Mouse (Mus musculus): ENCODE data around the gene Tbc1d10a.
A peak's percentile ranks its signal among the peaks of the same experiment; 100 is the strongest.

The Tbc1d10a gene

GRCm38 (mm10) chr11:4217914-4218629 is 31.5 kb downstream of the Tbc1d10a start, which contains the start of gene Castor1:
Gene Castor1, plus strand, starts transcription at chr11:4218225.
- peak; percentile 95 for DNase-seq

GRCm38 (mm10) chr11:4218637-4219036 is 32.0 kb downstream of the Tbc1d10a start:
- DNase-seq = no peak

GRCm38 (mm10) chr11:4219317-4219751 is 32.7 kb downstream of the Tbc1d10a start:
- DNase-seq = peak; percentile 89

- DNase-seq = no peak
Observed at GRCm38 (mm10) chr11:4219908-4220307, 33.3 kb downstream of the Tbc1d10a start.

DNA sequence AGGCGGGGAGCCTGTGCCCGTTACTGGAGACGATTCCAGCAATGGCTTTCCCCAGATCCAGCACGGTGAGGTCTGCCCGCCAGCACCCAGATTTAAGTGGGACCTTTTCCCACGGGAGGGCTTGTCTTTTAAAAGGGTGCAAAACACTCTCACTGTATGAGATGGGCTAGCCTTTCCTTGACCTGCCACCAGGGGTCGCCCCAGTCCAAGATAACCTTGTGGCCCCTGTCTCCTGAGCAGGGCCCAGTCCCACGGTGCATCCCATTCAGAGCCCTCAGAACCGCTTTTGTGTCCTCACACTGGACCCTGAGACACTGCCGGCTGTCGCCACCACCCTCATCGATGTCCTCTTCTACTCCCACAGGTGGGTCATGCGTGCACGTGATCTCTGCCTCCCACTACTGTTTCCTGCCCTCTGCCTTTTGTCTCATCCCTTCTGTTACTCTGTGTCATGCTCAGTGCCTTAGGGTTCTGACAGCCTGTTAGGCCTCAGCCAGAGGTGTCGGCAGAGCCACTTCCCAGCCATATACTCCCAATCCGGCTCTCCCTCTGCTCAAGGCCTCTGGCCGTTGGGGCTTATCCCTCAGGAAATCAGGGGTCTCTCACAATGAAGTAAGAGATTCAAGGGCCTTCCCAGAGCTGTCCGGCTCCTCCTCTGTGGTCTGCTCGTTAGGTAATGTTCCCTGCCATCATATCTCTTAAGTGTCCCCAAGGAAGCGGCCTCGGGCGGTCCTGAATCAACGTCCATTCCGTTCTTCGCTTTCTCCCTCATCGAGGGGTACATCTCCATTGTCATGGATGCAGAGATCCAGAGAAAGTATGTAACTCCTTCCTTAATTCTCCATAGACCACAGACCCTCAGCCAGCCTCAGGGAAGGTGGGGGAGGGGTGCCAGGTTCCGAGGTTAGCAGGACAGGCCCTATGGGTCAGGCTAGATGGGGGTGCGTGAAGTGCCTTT is 34.1 kb downstream of the Tbc1d10a start:
- peak; percentile 89 for DNase-seq

DNA sequence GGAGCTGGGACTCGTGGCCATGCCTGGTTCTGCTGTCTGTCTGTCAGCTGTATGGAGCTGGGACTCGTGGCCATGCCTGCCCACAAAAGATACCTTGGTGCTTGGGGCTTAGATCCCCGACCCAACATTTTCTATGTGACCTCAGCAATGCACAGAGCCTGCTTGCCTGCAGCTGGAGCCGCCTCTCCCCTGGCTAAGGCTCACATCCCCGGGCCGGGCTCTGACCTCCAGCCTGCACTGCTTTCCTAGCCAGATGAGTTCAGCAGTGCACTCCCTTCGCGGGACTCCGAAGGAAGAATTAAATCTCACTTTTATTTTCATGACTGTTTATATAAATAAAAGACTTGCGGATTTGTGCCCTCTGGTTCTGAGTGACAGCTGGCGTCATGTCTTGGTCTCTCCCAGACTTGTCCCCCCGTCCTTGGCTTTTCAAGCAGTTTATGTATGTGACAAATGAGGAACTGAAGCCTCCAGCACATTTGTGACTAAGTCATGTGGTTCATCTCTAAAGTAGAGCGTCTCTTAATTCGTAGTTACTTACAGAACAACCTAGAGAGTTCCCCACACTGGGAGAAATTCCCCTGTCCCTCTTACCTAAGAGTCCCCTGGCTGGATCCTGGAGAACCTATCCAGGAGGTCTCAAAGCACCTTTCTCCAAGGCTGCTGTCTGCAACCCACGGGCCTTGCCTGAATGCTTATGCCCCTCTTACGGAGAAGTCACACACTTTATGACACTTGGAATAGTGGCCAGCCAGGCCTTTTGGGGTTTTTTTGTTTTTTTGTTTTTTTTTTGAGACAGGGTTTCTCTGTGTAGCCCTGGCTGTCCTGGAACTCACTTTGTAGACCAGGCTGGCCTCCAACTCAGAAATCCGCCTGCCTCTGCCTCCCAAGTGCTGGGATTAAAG is 35.7 kb downstream of the Tbc1d10a start:
- DNase-seq = no peak

- DNase-seq = no peak
Observed at GRCm38 (mm10) chr11:4223393-4224188, 37.0 kb downstream of the Tbc1d10a start.

- no peak for DNase-seq
Observed at GRCm38 (mm10) chr11:4224223-4224622, 37.6 kb downstream of the Tbc1d10a start.

DNA sequence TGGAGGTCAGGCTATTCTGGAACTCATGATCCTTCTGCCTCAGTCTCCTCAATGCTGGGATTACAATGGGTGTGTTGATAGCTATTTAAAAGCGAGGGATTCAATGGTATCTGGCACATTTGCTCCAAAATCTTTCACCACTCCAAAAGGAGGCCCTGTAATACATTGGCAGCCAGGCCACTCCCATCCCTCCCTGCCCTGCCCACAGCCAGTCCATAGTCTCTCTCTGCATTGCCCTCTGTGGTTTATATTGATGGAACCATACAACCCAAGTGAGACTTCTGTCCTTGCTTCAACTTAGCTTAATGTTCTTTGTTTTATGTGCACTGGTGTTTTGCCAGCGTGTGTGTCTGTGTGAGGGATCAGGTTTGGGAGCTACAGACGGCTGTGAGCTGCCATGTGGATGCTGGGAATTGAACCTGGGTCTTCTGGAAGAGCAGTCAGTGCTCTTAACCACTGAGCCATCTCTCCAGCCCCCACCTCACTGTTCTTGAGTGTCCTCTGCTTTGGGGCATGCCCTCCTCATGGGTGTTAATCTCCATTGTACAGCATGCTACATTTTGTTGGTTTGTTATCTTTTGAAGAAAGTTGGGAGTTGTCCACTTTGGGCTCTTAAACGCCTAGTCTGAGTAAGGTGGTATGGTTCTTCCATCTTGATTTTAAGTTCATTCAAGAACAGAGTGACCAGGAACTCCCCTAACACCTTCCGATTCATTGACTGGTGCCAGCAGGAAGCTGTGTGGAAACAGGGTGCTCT is 40.2 kb downstream of the Tbc1d10a start:
- DNase-seq = no peak

GRCm38 (mm10) chr11:4228463-4228862 is 41.9 kb downstream of the Tbc1d10a start:
- no peak for DNase-seq

DNA sequence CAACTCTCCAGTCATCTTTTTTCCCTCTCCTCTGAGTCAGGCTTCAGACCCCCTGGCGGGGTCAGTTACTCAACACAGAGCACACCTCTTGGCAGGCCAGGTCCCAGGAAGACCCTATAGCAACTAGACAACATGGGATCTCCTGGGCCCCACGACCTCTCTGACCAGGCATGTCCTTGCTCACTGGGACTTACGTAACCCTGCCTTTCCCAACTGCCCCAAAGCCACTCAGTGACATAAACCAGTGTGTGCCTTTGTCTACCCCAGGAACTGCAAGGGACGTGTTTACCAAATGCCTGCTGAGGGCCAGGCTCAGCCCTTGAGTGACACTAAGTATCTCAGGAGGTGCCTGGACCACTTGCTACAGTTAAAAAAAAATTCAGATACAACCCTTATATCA is 43.3 kb downstream of the Tbc1d10a start:
- no peak for DNase-seq

GRCm38 (mm10) chr11:4231435-4231834 is 44.8 kb downstream of the Tbc1d10a start:
- no peak for DNase-seq

- no peak for DNase-seq
Observed at GRCm38 (mm10) chr11:4232644-4233043, 46.1 kb downstream of the Tbc1d10a start.

DNA sequence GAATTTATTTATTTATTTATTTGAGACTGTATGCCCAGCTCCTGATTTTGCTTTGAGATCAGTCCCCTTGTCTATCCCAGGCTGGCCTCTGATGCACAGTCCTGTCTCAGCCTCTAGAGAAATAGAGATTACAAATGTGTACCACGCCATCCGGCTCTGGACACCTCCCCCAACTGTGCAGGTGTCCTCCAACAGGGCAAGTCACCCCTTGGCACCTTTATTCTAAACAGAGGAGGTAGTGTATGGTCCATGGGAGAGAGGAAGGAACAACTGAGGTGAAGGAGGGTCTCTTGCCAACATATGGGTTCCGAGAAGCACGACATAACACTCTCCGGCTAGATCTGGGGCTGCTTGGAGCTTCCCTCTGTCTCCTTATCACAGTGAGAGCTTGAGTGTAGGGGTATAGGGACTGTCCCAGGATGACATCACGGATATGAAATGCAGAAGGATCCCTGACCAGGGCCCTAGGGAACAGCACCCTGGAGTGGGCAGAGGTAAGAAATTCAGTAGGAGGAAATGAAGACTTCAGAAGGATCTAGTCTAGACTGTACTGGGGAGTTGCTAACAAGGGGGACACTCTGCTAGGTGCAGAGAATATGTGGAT is 48.6 kb downstream of the Tbc1d10a start:
- DNase-seq = no peak

DNA sequence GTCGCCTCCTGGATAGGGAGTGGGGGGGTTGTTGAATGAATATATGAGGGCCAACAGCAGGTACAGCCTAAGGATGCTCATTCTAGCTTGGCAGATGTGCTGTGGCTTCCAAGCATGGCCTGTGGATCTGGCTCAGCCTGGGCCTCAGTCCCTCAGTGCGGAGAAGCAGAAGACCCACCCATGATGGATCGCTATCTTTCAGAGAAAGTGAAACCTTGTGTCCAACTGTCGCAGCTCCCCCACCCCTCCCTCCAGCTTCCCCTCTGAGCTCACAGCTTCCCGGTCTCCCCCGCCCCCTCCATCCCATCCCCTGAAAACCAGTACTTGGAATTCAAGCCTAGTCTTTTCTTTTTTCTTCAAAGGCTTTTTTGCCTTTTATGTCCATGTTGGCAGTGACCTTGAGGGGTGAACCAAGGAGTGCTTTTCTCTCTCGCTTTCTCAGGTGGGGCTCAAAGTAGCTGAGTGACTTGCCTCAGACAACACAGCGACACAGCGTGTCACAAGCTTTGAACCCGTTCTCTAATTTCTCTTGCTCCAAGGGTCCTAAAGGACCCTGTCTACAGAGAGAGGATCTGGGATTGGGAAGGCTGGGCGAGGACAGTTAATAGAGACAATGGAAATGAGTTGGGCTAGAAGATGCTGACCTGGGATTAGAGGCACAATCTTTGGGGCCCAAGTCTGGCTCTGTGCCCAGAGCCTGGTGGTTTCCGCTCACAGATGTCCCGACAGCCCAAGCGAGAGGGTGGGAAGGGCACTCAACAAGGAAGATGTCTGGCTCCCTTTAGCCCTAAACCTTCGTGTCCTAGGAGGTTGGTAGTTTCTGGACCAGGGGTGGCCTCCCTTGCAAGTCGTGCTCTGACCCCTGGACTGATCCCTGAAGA is 49.3 kb downstream of the Tbc1d10a start, which contains the start of gene Osm:
Gene Osm (plus strand): TSS at position 756 of the 881 bp plus-strand sequence.
- DNase-seq = no peak

- DNase-seq = no peak
Observed at GRCm38 (mm10) chr11:4236546-4237067, 50.0 kb downstream of the Tbc1d10a start.

GRCm38 (mm10) chr11:4237389-4237912 is 50.9 kb downstream of the Tbc1d10a start:
- no peak for DNase-seq

GRCm38 (mm10) chr11:4238167-4238566 is 51.6 kb downstream of the Tbc1d10a start:
- no peak for DNase-seq

GRCm38 (mm10) chr11:4239691-4240090 is 53.1 kb downstream of the Tbc1d10a start:
- no peak for DNase-seq

All from kidney, postnatal 10 days (tissue).